Mouse (Mus musculus) CD4-positive helper T cell, adult 2 months (primary cell): Measurements from ENCODE around the gene Bdkrb2.

Experiments
- DNase-seq: peaks from one replicate; pipeline ENCODE4 v3.0.0-alpha.2; 2012; ENCODE audit warnings: low read depth, missing footprints, low spot score

Bdkrb2 gene

GRCm38 (mm10) chr12:105590786-105591185 is 27.8 kb downstream of the Bdkrb2 start:
- no peak for DNase-seq

- DNase-seq = no peak
Measured at GRCm38 (mm10) chr12:105592361-105592761, 29.3 kb downstream of the Bdkrb2 start.

GRCm38 (mm10) chr12:105593471-105593870 is 30.4 kb downstream of the Bdkrb2 start:
- no peak for DNase-seq

DNA sequence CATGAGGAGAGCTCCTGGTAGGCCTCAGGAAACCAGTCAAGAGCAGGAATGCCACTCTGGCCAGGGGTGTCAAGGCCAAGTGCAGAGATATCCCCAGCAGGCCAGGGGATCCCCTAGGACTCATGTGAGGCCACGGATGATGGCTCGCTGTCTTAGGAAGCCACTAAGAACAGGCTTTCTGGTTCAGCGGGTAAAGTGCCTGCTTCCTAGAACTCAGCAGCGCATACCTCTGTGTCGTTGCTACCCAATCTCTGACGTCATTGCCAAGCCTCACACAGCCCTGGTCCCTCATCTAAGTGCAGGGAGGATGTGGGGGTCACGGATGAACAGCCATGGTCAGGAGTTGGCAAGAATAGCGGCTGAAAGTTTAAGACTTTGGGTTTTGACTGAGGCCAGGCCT is 34.1 kb downstream of the Bdkrb2 start:
- no peak for DNase-seq

DNA sequence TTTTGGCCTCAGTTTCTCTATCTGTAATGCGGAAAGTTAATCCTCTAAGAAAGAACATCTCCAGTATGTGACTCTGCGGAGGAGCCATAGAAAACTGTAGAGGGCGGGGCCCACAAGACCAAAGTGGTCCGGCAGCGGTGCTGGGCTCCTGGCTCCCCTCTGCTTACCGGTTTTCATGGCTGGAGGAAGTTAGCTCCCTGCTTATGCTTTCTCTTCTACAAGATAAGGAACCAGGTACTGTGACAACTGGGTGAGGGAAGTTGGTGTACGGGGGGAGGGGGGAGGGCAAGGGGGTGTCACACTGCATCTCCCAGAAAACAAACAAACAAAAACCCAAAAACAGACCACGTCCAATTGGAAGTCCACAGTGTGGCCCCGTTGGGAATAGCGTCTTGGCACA is 35.5 kb downstream of the Bdkrb2 start:
- DNase-seq = no peak

GRCm38 (mm10) chr12:105599098-105599497 is 36.1 kb downstream of the Bdkrb2 start:
- DNase-seq = no peak

DNA sequence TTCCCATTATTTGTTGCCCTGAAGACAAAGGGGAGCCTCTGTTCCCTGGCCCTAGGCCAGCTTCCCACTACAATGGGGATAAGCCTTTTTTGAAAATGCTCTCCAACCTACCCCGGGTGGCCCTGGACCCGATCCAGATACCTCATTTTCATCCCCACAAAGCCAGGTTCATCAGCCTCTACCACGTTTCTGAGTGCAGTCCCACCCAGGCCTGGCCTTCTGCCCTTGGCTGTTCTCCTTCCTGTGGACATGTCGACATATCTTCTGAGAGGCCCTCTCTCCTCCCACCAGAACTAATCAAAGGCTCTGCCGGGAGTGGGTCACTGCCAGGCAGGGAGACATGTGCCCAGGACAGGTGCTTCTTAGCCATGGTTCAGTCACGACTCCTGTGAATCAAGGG is 38.6 kb downstream of the Bdkrb2 start:
- no peak for DNase-seq

- no peak for DNase-seq
Measured at GRCm38 (mm10) chr12:105602581-105603210, 39.7 kb downstream of the Bdkrb2 start, which contains the start of gene Bdkrb1. Bdkrb1 (plus strand) TSS chr12:105603085.

DNA sequence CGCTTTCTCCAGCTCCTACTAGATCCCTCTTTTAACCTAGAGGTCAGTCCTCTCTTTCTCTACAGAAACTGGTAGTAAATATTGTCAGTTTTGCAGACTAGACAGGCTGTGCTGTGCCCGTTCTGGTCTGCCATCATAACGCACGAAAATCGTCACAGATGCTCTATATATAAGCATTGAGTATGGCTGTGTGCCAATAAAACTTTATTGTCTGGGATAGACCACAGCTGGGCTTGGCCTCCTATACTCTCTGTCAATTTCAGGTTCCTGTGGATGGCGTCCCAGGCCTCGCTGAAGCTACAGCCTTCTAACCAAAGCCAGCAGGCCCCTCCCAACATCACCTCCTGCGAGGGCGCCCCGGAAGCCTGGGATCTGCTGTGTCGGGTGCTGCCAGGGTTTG is 40.9 kb downstream of the Bdkrb2 start:
- DNase-seq = no peak

DNA sequence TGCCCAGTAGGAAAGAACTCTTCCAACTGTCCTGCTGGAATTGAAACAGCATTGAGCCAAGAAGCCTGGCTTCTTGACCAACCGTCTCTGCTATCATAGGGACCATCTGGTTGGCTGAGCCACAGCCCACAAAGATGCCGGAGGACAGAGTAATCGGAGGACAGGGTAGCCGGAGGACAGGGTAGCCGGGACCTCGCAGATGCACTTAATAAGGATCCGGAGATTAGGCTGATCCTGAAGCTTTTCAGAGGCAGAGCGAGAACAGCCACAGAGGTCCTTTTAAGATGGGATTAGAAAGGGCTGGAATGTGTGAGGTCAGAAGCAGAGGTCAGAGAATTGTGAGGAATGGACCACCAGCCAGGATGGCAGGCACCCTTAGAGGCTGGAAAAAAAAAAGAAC is 42.2 kb downstream of the Bdkrb2 start:
- no peak for DNase-seq

- DNase-seq = no peak
Measured at GRCm38 (mm10) chr12:105606881-105607280, 43.9 kb downstream of the Bdkrb2 start.

GRCm38 (mm10) chr12:105611045-105611444 is 48.0 kb downstream of the Bdkrb2 start:
- DNase-seq = no peak

GRCm38 (mm10) chr12:105611748-105612147 is 48.7 kb downstream of the Bdkrb2 start:
- DNase-seq = peak; percentile 33

- DNase-seq = no peak
Measured at GRCm38 (mm10) chr12:105613559-105613958, 50.5 kb downstream of the Bdkrb2 start.

DNA sequence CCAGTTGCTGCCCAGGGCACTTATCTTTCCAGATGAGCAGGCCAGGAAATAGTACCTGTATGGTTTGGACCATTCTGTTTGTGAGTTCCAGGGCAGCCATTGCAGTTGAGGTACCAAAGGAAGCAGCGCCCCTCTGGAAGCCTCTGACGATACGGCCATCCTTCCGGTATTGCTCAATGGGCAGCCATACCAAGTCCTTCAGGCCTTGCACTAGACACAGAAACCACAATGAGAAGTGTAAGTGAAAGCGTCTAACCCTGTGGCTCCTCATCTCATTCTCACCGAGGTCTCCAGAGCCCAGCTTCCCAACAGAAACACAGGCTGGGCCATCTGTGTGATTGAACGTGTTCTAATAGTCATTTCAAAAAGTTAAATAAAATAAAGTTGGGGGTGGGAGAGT is 59.0 kb downstream of the Bdkrb2 start:
- no peak for DNase-seq

GRCm38 (mm10) chr12:105622981-105623539 is 60.0 kb downstream of the Bdkrb2 start:
- DNase-seq = no peak

DNA sequence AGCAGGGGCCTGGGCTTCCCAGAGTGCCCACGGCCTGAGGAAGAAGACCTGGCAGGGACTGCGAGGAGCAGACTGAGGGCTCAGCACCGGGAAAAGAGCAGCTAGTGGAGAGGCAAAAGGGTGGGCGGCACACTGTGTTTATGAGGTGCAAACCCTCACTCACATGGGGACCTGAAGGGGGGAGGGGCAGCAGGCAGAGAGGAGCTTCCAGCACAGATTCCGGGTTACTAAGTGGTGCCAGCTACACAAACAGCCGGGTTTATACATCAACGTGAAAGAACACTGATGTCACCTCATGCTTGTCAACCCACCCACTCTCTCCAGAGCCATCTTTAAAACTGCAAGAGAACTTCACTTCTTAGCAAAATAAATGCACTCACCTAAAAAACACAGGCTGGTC is 62.8 kb downstream of the Bdkrb2 start:
- no peak for DNase-seq

- no peak for DNase-seq
Measured at GRCm38 (mm10) chr12:105634374-105635067, 71.5 kb downstream of the Bdkrb2 start.

GRCm38 (mm10) chr12:105636551-105636950 is 73.5 kb downstream of the Bdkrb2 start:
- no peak for DNase-seq

DNA sequence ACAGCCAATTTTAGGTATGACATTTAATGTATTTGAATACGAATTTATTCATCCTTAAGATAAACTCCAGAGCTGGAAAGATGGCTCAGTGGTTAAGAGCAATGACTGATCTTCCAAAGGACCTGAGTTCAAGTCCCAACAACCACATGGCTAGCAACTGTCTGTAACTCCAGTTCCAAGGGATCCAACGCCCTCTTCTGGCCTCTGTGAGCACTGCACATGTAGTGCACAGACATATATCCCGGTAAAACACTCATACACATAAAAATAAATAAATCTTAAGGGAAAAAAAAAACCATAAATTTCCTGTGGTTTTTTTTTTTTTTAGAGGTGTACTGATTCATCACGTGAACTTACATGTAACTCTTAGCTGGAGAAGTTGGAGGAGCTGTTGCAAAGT is 74.5 kb downstream of the Bdkrb2 start:
- no peak for DNase-seq

GRCm38 (mm10) chr12:105642770-105643321 is 79.8 kb downstream of the Bdkrb2 start:
- no peak for DNase-seq
